Mouse (Mus musculus) heart, postnatal 14 days (tissue): ENCODE measurements at regions not wholly inside any gene's neighbourhood (a gene's known extent, or its start where the extent isn't known, plus 50 kb on each side); places are given as distances from the start of the nearest gene placed in this dataset.
A peak's percentile ranks its signal among the peaks of the same experiment; 100 is the strongest.

ENCODE experiments used
- DNase-seq, 2 experiments: peaks; one replicate each; pipeline ENCODE4 v3.0.0; 2021 to 2022
- intact Hi-C: fragments of 180-260 bp; cut with DNase I; formaldehyde crosslinking; loops from one replicate; pipeline ENCODE4 v1.15.1; 2025

- intact Hi-C loops: no loop called here
- DNase-seq: no peak
Measured at GRCm38 (mm10) chrX:62176011-62176410, 107.3 kb upstream of the 4933402E13Rik start.

DNA sequence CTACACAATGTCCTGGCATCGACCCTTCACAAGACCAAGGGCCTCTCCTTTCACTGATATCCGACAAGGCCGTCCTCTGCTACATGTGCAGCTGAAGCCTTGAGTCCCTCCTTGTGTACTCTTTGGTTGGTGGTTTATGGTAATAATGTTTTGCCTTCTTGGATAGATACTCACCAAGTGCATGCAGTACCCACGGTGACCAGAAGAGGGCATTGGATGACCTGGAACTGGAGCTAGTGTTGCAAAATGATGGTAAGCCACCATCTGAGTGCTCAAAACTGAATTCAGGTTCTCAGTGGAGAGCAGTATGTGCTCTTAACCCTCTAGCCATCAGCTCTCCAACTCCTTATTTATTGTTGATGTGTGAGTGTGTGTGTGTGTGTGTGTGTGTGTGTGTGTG lies 103.2 kb upstream of the 4933402E13Rik start:
- peak in 1 of 2 experiments; percentile 1 for DNase-seq
- intact Hi-C loops: no loop called here
